Mouse (Mus musculus) limb, embryonic 14.5 days (tissue): ENCODE measurements at regions not wholly inside any gene's neighbourhood (a gene's known extent, or its start where the extent isn't known, plus 50 kb on each side); places are given as distances from the start of the nearest gene placed in this dataset.

ENCODE experiments used
- ATAC-seq: fragments of 200-750 bp; cut with Nextera tagmentation; 2 replicates; pipeline ENCODE4 v1.8.0; 2017; ENCODE audit warnings: low read depth, moderate number of reproducible peaks, moderate TSS enrichment; ENCODE audit not compliant: low FRiP score
- DNase-seq: peaks from one replicate; pipeline ENCODE4 v3.0.0-alpha.2; 2015; ENCODE audit warnings: low spot score
- H3K27ac ChIP-seq: fragments of 300-500 bp; sonication (generic); replicated peaks from 2 replicates; pipeline ENCODE4 v1.5.1; 2014; ENCODE audit warnings: low read depth, mild to moderate bottlenecking, low read length, moderate library complexity, mixed read lengths
- H3K27me3 ChIP-seq: fragments of 300-500 bp; sonication (generic); 2 replicates; pipeline ENCODE4 v1.6.1; 2014; ENCODE audit warnings: low read length, mixed read lengths; ENCODE audit not compliant: control insufficient read depth, insufficient read depth
- H3K36me3 ChIP-seq: fragments of 300-500 bp; sonication (generic); 2 replicates; pipeline ENCODE4 v1.6.1; 2014; ENCODE audit warnings: mild to moderate bottlenecking, low read length, moderate library complexity, mixed read lengths; ENCODE audit not compliant: control insufficient read depth, insufficient read depth
- H3K4me1 ChIP-seq: fragments of 300-500 bp; sonication (generic); 2 replicates; pipeline ENCODE4 v1.6.1; 2014; ENCODE audit warnings: antibody characterized with exemption, low read length, mixed read lengths; ENCODE audit not compliant: control insufficient read depth, insufficient read depth
- H3K4me2 ChIP-seq: fragments of 300-500 bp; sonication (generic); replicated peaks from 2 replicates; pipeline ENCODE4 v1.6.1; 2014; ENCODE audit warnings: low read depth, mild to moderate bottlenecking, low read length, moderate library complexity; ENCODE audit not compliant: severe bottlenecking
- H3K4me3 ChIP-seq: fragments of 300-500 bp; sonication (generic); replicated peaks from 2 replicates; pipeline ENCODE4 v1.5.1; 2014; ENCODE audit warnings: low read length
- H3K9ac ChIP-seq: fragments of 300-500 bp; sonication (generic); 2 replicates; pipeline ENCODE4 v1.6.1; 2014; ENCODE audit warnings: mild to moderate bottlenecking, low read depth, low read length, moderate library complexity; ENCODE audit not compliant: severe bottlenecking
- H3K9me3 ChIP-seq: fragments of 300-500 bp; sonication (generic); 2 replicates; pipeline ENCODE4 v1.6.1; 2016; ENCODE audit warnings: low read length; ENCODE audit not compliant: control insufficient read depth
- POLR2A ChIP-seq: fragments of 200-500 bp; IDR thresholded peaks from 2 replicates; pipeline ENCODE4 v1.8.0; 2012; ENCODE audit warnings: inconsistent platforms, mild to moderate bottlenecking, moderate library complexity, borderline replicate concordance; ENCODE audit not compliant: insufficient read depth, insufficient read length; ENCODE audit errors: extremely low read depth
- whole genome bisulfite sequencing: fragments of 180-500 bp; shearing (Covaris S2); extraction: QIAGEN DNeasy Blood & Tissue Kit; methylation state at CpG from one replicate; pipeline ENCODE4 v1.1.7; 2014; 5-methylcytosine and 5-hydroxymethylcytosine counted together

DNA sequence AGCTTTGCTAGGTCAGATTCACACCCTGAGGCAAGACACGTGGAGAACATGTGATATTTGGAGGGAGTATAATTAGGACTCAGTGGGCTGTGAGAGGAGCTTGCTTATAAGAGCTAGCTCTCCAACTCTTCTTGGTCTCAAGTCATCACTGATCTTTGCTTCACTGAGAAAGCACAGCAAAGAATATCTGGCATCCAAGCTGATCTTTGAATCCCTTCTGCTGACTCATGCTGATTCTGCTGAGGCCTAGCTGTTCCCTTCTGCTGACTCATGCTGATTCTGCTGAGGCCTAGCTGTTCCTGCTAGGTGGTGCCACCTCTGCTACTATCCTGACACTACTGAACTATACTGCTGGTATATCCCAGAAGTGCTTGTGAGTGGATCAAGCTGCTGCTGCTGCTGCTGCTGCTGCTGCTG lies 639.0 kb upstream of the Slc8a1 start:
- Histone ChIP-seq H3K9ac (no peak overlapping the region), H3K9me3 (no peaks in the 10 kb centered on the region), H3K4me2 (no peak overlapping the region), H3K36me3 (no peaks in the 10 kb centered on the region), H3K4me1 (no peaks in the 10 kb centered on the region), H3K27me3 (no peaks in the 10 kb centered on the region), H3K27ac (no peak overlapping the region), H3K4me3 (no peak overlapping the region)
- 80% methylated on average over 1 of the region's 1 CpGs for WGBS
- DNase-seq, result no peak
- TF ChIP-seq POLR2A, result no peak
- no peak for ATAC-seq

DNA sequence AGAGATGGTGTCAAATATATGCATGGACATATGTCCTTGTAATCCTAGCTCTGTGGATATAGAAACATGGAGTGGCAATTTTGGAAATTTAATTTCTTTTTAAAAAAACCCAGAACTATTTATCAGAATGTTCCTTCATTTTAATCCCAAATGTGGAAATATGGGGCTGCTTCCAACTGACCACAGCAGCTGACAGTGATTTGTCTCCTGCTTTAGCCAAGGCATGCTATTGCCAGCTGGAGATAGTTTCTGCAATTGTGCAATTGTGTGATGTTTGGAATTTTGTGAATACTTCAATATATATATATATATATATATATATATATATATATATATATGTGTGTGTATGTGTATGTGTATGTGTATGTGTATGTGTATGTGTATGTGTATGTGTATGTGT lies 629.7 kb upstream of the Slc8a1 start:
- no peak for DNase-seq
- H3K4me3 ChIP-seq, result no peak overlapping the region
- H3K9me3 ChIP-seq, result no peaks in the 10 kb centered on the region
- H3K27ac ChIP-seq, result no peak overlapping the region
- H3K4me1 ChIP-seq, result no peaks in the 10 kb centered on the region
- H3K9ac ChIP-seq, result no peak overlapping the region
- H3K36me3 ChIP-seq, result no peaks in the 10 kb centered on the region
- H3K4me2 ChIP-seq, result no peak overlapping the region
- no peaks in the 10 kb centered on the region for H3K27me3 ChIP-seq
- TF ChIP-seq POLR2A, result no peak
- no peak for ATAC-seq

DNA sequence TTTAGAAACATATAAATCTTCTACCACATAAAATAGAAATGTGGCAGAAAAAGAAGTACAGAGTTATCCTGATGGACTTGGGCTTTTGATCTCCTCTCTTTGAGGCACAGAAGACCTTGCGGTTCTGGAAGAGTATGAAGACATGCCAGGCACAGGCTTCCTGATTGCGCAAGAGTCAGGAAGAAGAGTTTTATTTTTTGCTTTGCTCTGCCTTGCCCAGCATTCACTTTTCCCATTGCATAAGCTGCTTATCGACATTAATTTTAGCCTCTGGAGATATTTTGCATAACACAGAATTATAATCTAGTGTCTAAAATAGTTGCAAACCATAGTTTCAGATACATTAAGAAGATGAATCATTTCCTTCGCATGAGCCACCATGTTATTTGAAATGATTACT lies 627.8 kb upstream of the Slc8a1 start:
- no peak for DNase-seq
- Histone ChIP-seq H3K36me3 (no peaks in the 10 kb centered on the region), H3K4me1 (no peaks in the 10 kb centered on the region), H3K27ac (no peak overlapping the region), H3K9ac (no peak overlapping the region), H3K4me3 (no peak overlapping the region), H3K27me3 (no peaks in the 10 kb centered on the region), H3K4me2 (no peak overlapping the region), H3K9me3 (no peaks in the 10 kb centered on the region)
- ATAC-seq, result no peak
- TF ChIP-seq POLR2A, result no peak
- WGBS, result 89% methylated on average over 4 of the region's 4 CpGs

DNA sequence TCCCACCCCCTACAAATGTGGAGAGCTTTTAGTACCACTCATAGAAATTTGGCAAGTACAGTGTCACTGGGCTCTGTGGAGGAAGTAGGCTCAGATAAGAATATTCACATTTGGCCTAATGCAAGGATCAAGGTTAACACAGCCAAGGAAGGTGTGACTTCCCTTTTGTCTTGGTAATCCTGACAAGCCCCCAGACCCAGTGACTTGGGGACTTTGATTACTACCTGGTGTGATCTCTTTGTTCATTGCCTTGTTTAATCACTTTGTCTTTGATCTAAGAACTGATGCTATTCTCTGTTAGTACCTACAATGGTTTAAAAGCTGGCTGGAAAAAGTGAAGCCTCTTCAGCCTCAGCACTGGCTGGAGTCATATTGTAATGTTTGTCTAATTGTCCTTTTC lies 610.5 kb upstream of the Slc8a1 start:
- Histone ChIP-seq H3K36me3 (no peaks in the 10 kb centered on the region), H3K27ac (no peak overlapping the region), H3K9me3 (no peaks in the 10 kb centered on the region), H3K9ac (no peak overlapping the region), H3K27me3 (no peaks in the 10 kb centered on the region), H3K4me2 (no peak overlapping the region), H3K4me3 (no peak overlapping the region), H3K4me1 (no peaks in the 10 kb centered on the region)
- no peak for TF ChIP-seq POLR2A
- DNase-seq (no peak), ATAC-seq (no peak)

DNA sequence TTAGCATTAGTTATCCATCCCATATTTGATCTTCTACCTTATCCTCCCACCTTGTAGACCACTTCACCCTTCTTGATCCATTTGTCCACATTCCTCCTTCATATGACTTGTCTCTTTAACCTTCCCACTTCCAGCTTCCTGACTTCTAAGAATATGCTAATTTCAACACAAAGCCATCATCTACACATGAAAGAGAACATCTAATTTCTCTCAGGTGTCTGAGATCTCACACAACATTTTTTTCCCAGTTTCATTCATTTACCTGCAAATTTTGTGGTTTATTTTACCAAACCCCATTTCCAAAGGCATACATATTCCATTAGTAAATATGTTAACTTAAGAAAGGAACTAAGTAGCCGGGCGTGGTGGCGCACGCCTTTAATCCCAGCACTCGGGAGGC lies 593.3 kb upstream of the Slc8a1 start:
- Histone ChIP-seq H3K36me3 (no peaks in the 10 kb centered on the region), H3K27me3 (no peaks in the 10 kb centered on the region), H3K9me3 (no peaks in the 10 kb centered on the region), H3K9ac (no peak overlapping the region), H3K4me1 (no peaks in the 10 kb centered on the region), H3K4me3 (no peak overlapping the region), H3K4me2 (no peak overlapping the region), H3K27ac (no peak overlapping the region)
- 94% methylated on average over 5 of the region's 5 CpGs for WGBS
- DNase-seq, result no peak
- no peak for TF ChIP-seq POLR2A
- ATAC-seq, result no peak

DNA sequence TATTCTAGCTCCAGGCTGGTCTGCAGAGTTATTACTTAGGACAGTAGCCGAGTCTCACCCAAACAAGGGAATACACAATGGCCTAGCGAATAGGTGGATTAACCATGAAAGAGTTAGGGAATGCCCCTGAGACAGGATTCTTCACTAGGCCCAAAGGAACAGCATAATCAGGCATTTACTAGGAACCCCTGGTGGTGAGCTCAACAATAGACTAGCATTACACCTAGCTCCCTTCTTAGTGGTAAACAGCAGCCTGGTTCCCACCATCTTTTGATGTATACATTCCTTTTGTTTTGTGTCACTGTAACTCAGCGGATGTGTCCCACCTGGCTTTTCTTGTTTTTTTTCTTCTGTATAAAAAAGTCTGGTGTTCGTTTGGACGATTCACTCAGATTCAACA lies 574.0 kb upstream of the Slc8a1 start:
- Histone ChIP-seq H3K4me1 (no peaks in the 10 kb centered on the region), H3K36me3 (no peaks in the 10 kb centered on the region), H3K27me3 (no peaks in the 10 kb centered on the region), H3K4me3 (no peak overlapping the region), H3K9ac (no peak overlapping the region), H3K4me2 (no peak overlapping the region), H3K27ac (no peak overlapping the region), H3K9me3 (no peaks in the 10 kb centered on the region)
- TF ChIP-seq POLR2A, result no peak
- no peak for ATAC-seq
- no peak for DNase-seq
- 89% methylated on average over 5 of the region's 5 CpGs for WGBS
